Mouse (Mus musculus) left cerebral cortex, postnatal 10 days (tissue): Measurements from ENCODE around the gene Heatr5b. TPM values are rescaled to one million over a fixed set of nuclear protein-coding genes. Genes with fewer than 3 reads are reported as not detected.
"Not testable (repeated sequence)": the region's sequence is repeated elsewhere in the genome, so short reads cannot be mapped to it uniquely, and the experiment has no call there.

ENCODE experiments used
- DNase-seq, 2 experiments: peaks; one replicate each; pipeline ENCODE4 v3.0.0; 2021 to 2022; ENCODE audit warnings: low spot score in 2 of 2, mixed read lengths in 1 of 2; ENCODE audit errors: extremely low spot score in 1 of 2
- intact Hi-C: fragments of 180-260 bp; cut with DNase I; formaldehyde crosslinking; loops from one replicate; pipeline ENCODE4 v1.15.1; 2025
- total RNA-seq, 2 experiments: library from RNA; stranded (reverse); gene quantifications; 2 replicates each; pipeline ENCODE4 v1.2.3; 2021

Heatr5b gene
- total RNA-seq = 10 to 100 TPM; 50.0 to 51.1 TPM

GRCm38 (mm10) chr17:78834856-78835835 lies at the start of gene Heatr5b, which contains the start of gene Gpatch11:
Gene Heatr5b, minus strand, starts transcription at chr17:78835364.
Gene Gpatch11, plus strand, starts transcription at chr17:78835567.
- intact Hi-C loops = loop anchor here (5.0 kb wide), 2 partner anchors 82 to 102 kb away; partner anchors contain the start of genes Cebpz, Cebpzos and Ndufaf7
- DNase-seq = peak; percentile 97 to 99

DNA sequence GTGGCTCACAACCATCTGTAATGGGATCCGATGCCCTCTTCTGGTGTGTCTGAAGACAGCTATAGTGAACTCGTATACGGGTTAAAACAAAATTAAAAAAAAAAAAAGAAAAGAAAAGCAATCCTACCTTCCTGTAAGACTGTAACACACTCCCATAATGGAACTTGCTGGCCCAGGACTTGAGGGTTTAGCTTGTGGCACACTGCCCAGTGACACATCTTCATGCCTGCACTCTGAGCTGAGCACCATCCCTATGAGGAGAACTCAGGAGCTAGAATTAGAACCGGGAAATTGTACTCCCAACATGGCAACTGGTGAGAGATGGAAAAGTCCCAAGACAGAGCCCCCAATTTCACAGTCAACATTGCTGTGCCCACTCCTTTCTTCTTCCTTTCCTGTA lies 48.1 kb upstream of the Heatr5b start:
- DNase-seq = no peak
- intact Hi-C loops = no loop called here

DNA sequence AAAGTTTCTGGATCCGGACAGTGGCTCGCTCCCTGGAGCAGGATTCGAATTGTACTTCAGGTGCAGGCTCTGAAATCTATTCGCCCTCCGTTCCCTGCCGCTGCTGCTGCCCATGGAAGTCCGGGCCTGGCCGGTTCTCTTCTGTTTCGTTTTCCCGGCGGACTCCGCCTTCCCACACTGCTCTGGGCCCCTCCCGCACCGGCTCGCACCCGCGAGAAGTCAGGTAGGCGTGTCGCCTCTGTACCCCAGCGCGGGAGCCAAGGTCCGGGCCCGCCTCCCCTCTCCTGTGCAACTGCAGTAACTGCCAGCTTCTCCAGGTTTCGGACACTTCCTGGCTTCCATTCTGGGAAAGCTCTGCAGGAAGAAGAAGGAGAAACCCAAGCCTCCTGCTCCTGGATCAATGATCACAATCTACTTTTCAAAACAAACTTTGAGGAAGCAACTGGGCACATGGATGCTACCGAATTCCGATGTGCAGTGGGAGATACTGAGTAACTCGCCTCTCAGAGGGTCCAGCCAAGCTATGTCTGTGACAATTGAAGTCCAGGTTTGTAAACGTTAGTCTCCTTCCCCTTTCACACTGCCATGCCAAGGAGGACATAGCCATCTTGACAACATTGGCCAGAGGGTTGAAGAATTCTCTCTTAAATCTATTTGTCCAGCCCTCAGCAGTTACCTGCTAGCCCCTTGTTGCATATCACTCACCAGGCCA lies 47.4 kb upstream of the Heatr5b start, which contains the start of gene Eif2ak2:
TSS of gene Eif2ak2 (minus strand) at position 173 of the 712 bp plus-strand sequence.
- DNase-seq = peak; percentile 26 to 91
- intact Hi-C loops = no loop called here

- DNase-seq = no peak
- intact Hi-C loops = no loop called here
Observed at GRCm38 (mm10) chr17:78881878-78882304, 46.7 kb upstream of the Heatr5b start.

- intact Hi-C loops = no loop called here
- no peak for DNase-seq
Observed at GRCm38 (mm10) chr17:78873886-78874285, 38.7 kb upstream of the Heatr5b start.

DNA sequence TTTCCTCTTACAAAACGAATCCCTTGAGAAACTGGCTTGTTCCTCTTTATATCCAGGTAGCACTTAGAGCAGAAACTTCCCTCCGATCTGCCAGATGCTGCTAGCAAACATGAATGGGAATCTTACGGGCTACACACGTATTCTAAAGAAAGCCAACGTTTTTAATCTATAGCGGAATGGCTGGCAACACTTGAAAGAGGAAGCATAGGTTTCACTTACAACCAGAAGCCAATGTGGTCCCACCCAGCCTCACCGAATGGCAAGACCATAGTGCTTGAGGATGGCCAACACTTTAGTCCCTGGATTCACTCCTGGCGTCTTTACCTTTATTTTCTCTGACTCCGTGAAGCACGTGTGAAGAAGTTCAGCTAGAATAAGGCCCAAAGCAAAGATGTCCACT lies 21.1 kb upstream of the Heatr5b start:
- intact Hi-C loops = no loop called here
- no peak for DNase-seq

- no peak for DNase-seq
- intact Hi-C loops = loop anchor here (5.0 kb wide), 1 partner anchor 40 kb away; no protein-coding TSS in a partner anchor
Observed at GRCm38 (mm10) chr17:78842271-78842928, 7.2 kb upstream of the Heatr5b start.

DNA sequence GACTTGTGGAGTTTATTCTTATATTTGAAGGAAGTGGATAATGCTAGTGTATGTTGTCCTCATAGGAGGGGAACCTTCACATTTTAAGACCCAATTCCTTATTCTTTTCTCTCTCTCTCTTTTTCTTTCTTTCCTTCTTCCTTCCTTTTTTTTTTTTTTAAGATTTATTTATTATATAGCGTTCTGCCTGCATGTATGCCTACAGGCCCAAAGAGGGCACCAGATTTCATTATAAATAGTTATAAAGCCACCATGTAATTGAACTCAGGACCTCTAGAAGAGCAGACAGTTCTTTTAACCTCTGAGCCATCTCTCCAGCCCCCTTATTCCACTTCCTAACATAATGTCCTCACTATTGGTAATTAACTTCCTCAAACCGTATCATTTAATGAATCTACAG lies 892 bp upstream of the Heatr5b start:
- intact Hi-C loops = loop anchor here (5.0 kb wide), 1 partner anchor 81 kb away; the partner anchor contains the start of gene Cebpzos
- DNase-seq = no peak

GRCm38 (mm10) chr17:78824346-78824745 lies 10.8 kb downstream of the Heatr5b start:
- intact Hi-C loops = no loop called here
- no peak for DNase-seq

DNA sequence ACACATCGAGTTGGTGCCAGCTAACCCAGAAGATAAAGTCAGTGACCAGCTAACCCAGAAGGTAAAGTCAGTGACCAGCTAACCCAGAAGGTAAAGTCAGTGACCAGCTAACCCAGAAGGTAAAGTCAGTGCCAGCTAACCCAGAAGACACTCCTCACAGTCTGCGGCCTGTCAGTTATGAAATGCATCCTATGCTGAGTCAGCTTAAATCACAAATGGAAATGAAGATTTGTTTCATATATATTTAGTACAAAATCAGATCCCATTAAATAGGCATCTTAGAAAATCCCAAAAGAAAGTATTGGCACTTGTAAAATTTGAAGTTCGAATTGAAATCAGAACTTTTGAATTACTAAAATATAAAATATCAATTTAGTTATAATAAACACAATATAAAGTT lies 25.6 kb downstream of the Heatr5b start:
- intact Hi-C loops = loop anchor here (5.0 kb wide), 1 partner anchor 47 kb away; no protein-coding TSS in a partner anchor

DNA sequence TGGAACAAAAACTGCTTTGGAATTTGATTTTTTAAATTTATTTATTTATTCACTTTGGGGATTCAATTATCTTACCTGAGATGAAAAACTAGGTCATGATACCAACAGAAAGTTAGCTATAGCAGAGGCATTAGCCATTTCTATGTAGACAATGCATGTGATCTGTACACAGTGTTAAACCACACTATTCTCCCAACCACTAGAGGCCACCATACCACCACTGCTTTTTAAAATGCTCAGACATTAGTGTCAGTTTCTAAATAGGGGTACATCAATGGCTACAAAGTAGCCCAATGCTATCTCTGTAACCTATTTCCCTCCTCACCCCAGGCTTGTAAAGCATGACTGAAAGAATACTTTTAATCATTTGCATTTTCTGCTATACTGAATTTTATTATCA lies 26.1 kb downstream of the Heatr5b start:
- intact Hi-C loops = loop anchor here (5.0 kb wide), 1 partner anchor 47 kb away; no protein-coding TSS in a partner anchor
- no peak for DNase-seq

More for the DNA sequence above, 25.6 kb downstream of the Heatr5b start:
- no peak for DNase-seq

GRCm38 (mm10) chr17:78797222-78797621 lies 37.9 kb downstream of the Heatr5b start:
- intact Hi-C loops = no loop called here
- no peak for DNase-seq

- intact Hi-C loops = no loop called here
- no peak for DNase-seq
Observed at GRCm38 (mm10) chr17:78794390-78794789, 40.8 kb downstream of the Heatr5b start.

GRCm38 (mm10) chr17:78792122-78792521 lies 43.0 kb downstream of the Heatr5b start:
- intact Hi-C loops = no loop called here
- DNase-seq = no peak

- no peak for DNase-seq
- intact Hi-C loops = no loop called here
Observed at GRCm38 (mm10) chr17:78791690-78792070, 43.5 kb downstream of the Heatr5b start.

DNA sequence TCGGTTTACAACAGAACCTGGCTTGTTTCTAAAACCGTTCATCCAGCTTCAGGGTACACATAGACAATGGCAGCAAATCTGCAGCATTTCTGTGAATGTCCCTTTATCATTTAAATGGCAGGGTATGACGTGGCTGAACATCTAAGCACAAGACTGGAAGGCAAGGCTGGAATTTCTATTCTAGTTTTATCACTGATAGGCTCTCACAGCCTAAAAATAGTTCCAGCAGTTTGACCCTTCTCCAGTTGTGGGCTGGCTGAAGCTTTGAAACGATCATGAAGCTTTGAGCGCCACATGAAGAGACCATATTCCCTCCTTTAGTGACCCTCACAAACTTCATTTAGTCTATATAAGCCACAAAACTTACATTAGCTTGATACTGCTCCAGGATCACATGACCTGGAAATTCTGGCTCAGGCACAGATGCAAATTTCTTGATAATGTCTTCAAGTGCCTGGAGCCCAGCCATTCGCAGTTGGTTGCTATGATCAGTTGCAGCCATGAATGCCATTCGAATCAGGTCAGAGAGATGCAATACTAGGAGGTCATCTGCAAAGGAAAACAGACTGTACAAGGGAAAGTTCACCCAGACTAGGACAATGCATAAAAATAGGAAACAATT lies 44.0 kb downstream of the Heatr5b start:
- intact Hi-C loops = no loop called here
- DNase-seq = no peak

DNA sequence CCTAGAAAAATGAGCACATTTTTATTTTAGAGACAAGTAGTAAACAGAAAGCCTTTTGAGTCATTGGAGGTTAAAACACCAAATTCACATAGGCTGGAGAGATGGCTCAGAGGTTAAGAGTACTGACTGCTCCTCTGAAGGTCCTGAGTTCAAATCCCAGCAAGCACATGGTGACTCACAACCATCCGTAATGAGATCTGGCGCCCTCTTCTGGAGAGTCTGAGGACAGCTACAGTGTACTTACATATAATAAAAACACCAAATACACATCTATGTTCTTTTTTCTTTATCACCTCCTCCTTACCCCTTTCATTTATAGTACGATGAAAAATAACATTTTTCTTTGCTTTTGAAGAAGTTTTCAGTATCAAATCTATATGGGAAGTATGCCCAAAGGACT lies 46.9 kb downstream of the Heatr5b start:
- DNase-seq, intact Hi-C loops: not testable (repeated sequence)

DNA sequence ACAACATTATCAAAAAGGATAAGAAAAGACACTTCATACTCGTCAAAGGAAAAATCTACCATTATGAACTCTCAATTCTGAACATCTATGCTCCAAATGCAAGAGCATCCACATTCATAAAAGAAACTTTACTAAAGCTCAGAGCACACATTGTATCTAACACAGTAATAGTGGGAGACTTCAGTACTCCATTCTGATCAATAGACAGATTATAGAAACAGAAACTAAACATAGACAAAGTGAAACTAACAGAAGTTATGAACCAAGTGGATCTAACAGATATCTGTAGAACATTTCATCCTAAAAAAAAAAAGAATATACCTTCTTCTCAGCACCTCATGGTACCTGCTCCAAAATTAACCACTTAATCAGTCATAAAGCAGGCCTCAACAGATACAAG lies 56.4 kb downstream of the Heatr5b start:
- intact Hi-C loops = no loop called here
- no peak for DNase-seq
